Mouse (Mus musculus) pancreas, adult 10 weeks (tissue): ENCODE data around the gene Olfr631. TPM values are rescaled to one million over a fixed set of nuclear protein-coding genes. Genes with fewer than 3 reads are reported as not detected.

Experiments used
- polyA plus RNA-seq: library from polyadenylated mRNA; stranded (reverse); fragments of 350-450 nt; fragmentation: Illumina TruSeq; extraction: RNeasy Lipid Tissue Mini Kit (QIAGEN cat#74804); gene quantifications from one replicate; pipeline ENCODE4 v1.2.3, GENCODE M21; 2015; ENCODE audit warnings: low read depth, low replicate concordance; ENCODE audit not compliant: insufficient read depth

Gene Olfr631
- polyA plus RNA-seq: not detected

DNA sequence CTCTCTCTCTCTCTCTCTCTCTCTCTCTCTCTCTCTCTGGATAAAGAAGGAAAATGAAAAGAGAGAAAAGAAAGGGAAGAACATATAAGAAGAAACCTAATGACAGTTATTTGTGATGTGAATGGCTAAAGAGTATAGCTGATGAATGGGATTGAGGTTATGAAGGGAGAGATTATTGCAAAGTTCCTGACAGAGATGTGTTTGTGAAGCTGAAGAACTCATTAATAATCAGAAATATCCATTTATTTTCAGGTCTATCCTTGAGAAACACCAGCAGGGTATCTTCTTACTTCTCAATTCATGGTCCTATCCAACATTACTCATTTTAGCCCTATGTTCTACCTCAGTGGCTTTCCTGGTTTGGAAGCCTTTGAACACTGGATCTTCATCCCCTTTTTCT is at the start of gene Olfr631:
Gene Olfr631, plus strand, starts transcription at position 301 of the 400 bp plus-strand sequence.

DNA sequence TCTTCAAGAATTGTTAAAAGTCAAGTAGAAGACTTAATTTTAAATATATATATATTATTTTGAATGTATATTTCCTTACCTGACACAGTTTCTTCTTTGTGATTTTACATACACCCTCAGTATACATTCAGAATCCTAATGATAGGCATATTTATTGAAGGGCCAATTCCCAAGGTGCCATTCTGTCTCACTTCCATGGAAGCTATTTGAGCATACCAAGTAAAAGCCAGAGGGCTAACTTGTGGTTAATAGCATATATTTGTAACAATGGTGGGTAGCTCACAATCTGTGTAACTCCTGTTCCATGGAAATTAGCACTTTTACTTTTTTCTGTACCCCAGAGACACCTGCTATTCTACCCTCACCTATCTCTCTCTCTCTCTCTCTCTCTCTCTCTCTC is 42.5 kb upstream of the Olfr631 start, which contains the start of gene Olfr66:
Gene Olfr66, minus strand, starts transcription at position 101 of the 400 bp plus-strand sequence.

DNA sequence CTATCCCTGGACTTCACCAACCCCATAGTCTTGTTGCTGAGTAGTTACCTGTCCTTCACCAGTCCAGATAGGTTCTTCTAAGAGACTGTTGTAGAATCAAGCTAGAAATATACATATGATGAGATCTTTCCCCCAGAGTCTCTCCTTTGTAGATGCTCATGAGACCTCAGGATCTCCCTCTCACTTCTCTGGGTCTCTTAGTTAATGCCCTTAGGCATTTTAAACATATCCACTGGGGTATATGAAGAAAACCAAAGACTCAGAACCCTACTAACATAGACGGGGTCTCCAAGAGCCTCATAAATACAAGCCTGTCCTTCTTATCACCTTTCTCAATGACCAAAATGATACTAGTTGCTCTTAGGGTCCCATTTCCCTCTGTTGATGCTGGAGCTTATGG is 34.2 kb upstream of the Olfr631 start, which contains the start of gene Olfr64:
Gene Olfr64, minus strand, starts transcription at position 101 of the 400 bp plus-strand sequence.

DNA sequence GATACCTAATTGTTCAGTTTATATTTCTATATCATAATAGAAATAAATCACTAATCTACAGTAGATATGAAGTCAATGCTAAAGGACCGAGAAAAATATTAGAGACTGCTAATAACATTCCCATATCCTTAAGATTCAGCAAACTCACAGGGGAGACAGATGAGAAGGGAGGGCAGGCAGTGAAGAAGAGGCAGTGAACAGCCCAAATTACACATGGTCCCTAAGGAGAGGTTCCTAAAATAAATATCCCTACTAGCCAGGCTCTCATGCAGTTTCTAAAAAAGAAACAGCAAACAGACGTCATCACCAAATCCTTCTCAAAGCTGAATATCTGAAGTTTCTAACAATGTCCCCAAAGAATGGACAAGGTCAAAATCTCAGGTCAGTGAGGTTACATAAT is 25.4 kb upstream of the Olfr631 start, which contains the start of gene Olfr65:
Gene Olfr65, plus strand, starts transcription at position 301 of the 400 bp plus-strand sequence.

DNA sequence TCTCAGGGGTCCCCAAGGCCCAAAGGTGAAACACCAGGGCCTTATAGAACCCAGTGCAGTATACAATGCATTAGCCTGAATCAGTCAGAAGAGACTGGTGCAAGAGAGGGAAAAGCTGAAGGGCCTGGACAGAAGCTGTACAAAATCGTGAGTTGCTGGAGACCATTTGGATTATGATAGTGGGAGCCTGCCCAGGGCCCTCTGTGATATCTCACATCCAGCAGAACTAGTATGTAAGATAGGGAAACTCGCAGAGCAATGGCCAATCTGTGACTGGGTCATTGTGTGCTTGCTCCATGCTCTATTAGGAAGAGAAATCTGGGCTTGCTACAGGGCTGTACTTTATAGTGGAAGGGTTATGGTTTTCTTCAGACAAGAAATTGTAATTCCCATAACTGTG is 5.6 kb downstream of the Olfr631 start, which contains the start of gene Olfr632:
Gene Olfr632, plus strand, starts transcription at position 84 of the 400 bp plus-strand sequence.

DNA sequence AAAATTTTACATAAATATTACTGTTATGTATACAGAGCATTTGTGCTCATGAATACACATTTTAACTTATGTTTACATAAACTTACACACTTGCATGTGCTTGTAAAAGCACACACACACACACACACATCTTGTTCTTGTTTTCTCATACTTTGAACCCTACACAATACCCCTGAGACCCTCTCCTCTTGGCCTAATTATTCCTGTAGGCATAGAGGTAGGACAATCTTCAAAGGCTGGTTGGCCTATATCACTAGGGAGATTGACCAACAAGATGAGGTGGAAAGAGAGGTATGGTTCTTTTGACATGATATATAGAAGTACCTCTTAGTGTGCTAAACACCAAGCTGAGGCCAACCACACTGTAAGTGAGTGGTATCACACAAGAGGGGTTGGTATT is 15.5 kb downstream of the Olfr631 start, which contains the start of gene Olfr633:
Gene Olfr633, plus strand, starts transcription at position 301 of the 400 bp plus-strand sequence.

DNA sequence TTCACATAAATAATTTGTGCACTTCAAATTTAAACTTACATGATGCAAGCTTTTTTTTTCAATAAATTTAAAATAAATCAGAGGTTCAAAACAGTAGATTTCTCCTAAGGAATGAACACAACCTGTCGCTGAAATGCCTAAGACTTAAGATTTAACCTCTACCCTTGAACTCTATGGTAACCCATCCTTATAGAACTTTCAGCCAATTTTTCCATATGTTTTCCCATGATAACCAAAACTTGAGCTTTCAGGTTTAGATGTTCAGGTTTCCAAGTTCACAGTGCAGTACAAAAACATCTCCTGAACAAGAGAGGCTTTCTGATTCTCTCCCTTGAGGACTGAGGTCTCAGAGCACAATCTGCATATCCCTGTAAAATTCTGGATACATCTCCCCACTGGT is 42.2 kb downstream of the Olfr631 start, which contains the start of gene Olfr635:
Gene Olfr635, plus strand, starts transcription at position 301 of the 400 bp plus-strand sequence.

Other genes with a start within 250 kb of the Olfr631 start
- not detected for gene Olfr625-ps1, start 246.1 kb upstream of the Olfr631 start, polyA plus RNA-seq
- not detected for gene Olfr243, start 214.2 kb upstream of the Olfr631 start, polyA plus RNA-seq
- gene Olfr628, start 198.5 kb upstream of the Olfr631 start, polyA plus RNA-seq: not detected
- not detected for gene Olfr629, start 183.9 kb upstream of the Olfr631 start, polyA plus RNA-seq
- not detected for gene Olfr630, start 171.5 kb upstream of the Olfr631 start, polyA plus RNA-seq
- gene Olfr69, start 157.2 kb upstream of the Olfr631 start, polyA plus RNA-seq: not detected
- not detected for gene Olfr68, start 149.1 kb upstream of the Olfr631 start, polyA plus RNA-seq
- not detected for gene Olfr67, start 137.0 kb upstream of the Olfr631 start, polyA plus RNA-seq
- gene Hbb-bt, start 114.8 kb upstream of the Olfr631 start, polyA plus RNA-seq: 331 TPM
- 2,689 TPM for gene Hbb-bs, start 100.7 kb upstream of the Olfr631 start, polyA plus RNA-seq
- not detected for gene Hbb-bh2, start 88.3 kb upstream of the Olfr631 start, polyA plus RNA-seq
- gene Hbb-bh1, start 85.7 kb upstream of the Olfr631 start, polyA plus RNA-seq: not detected
- not detected for gene Hbb-y, start 75.6 kb upstream of the Olfr631 start, polyA plus RNA-seq
- gene Olfr66, start 42.6 kb upstream of the Olfr631 start, polyA plus RNA-seq: not detected
- not detected for gene Olfr64, start 34.3 kb upstream of the Olfr631 start, polyA plus RNA-seq
- not detected for gene Olfr65, start 25.3 kb upstream of the Olfr631 start, polyA plus RNA-seq
- gene Olfr632, start 5.5 kb downstream of the Olfr631 start, polyA plus RNA-seq: not detected
- gene Olfr633, start 15.6 kb downstream of the Olfr631 start, polyA plus RNA-seq: not detected
- gene Olfr635, start 42.3 kb downstream of the Olfr631 start, polyA plus RNA-seq: not detected
- gene Olfr638, start 69.9 kb downstream of the Olfr631 start, polyA plus RNA-seq: not detected
- not detected for gene Olfr639, start 88.5 kb downstream of the Olfr631 start, polyA plus RNA-seq
- gene Olfr640, start 96.7 kb downstream of the Olfr631 start, polyA plus RNA-seq: not detected
- not detected for gene Olfr641, start 106.6 kb downstream of the Olfr631 start, polyA plus RNA-seq
- not detected for gene Olfr642, start 123.8 kb downstream of the Olfr631 start, polyA plus RNA-seq
- gene 4930516K23Rik, start 132.6 kb downstream of the Olfr631 start, polyA plus RNA-seq: not detected
- not detected for gene Olfr644, start 143.0 kb downstream of the Olfr631 start, polyA plus RNA-seq
- gene Olfr645, start 156.6 kb downstream of the Olfr631 start, polyA plus RNA-seq: not detected
- not detected for gene Olfr646, start 176.0 kb downstream of the Olfr631 start, polyA plus RNA-seq
- gene Ubqln5, start 201.0 kb downstream of the Olfr631 start, polyA plus RNA-seq: not detected
- gene Olfr643, start 208.6 kb downstream of the Olfr631 start, polyA plus RNA-seq: not detected
- not detected for gene Ubqln3, start 214.5 kb downstream of the Olfr631 start, polyA plus RNA-seq
- gene Ubqlnl, start 221.7 kb downstream of the Olfr631 start, polyA plus RNA-seq: not detected
- gene Olfm5, start 236.0 kb downstream of the Olfr631 start, polyA plus RNA-seq: not detected